In genomic region chr5:67572552-67573155, GRCm38 (mm10) we compare ENCODE assay signal across 25 mouse cellular contexts. TPM values are rescaled to one million over a fixed set of nuclear protein-coding genes. Genes with fewer than 3 reads are reported as not detected.
DNase-seq lines count a peak whose midpoint lies in the region; ATAC-seq and TF ChIP-seq lines count a peak whose summit lies in the region.
"Had no signal": no experiment of that assay in that cellular context is flagged by ENCODE, and none has a peak within 500 bp of the region (broad histone marks: within the 10 kb centered on the region; RNA-seq: fewer than 3 reads in every experiment).

No protein-coding gene starts in this region.

- no peaks in the 10 kb centered on the region for H3K9me3 ChIP-seq in lung, embryonic 16.5 days (ENCODE audit: control insufficient read depth, low read length)
- H3K9me3 ChIP-seq in lung, postnatal 0 days (ENCODE audit: low read length), result no peaks in the 10 kb centered on the region
- H3K9me3 ChIP-seq: embryonic facial prominence, embryonic 13.5 days; heart, embryonic 13.5 days; hindbrain, embryonic 15.5 days; limb, embryonic 10.5 days; liver, embryonic 12.5 days had no signal

- no peaks in the 10 kb centered on the region for H3K36me3 ChIP-seq in kidney, adult 2 months (ENCODE audit: control insufficient read depth, insufficient read depth, low read length)
- H3K36me3 ChIP-seq in lung, embryonic 16.5 days (ENCODE audit: control insufficient read depth, insufficient read depth, low read length), result no peaks in the 10 kb centered on the region
- H3K36me3 ChIP-seq in lung, postnatal 0 days (ENCODE audit: insufficient read depth, low read length), result no peaks in the 10 kb centered on the region
- H3K36me3 ChIP-seq: embryonic facial prominence, embryonic 13.5 days; heart, embryonic 13.5 days; hindbrain, embryonic 15.5 days; limb, embryonic 10.5 days; liver, embryonic 12.5 days had no signal

- 43% methylated on average over 6 of the region's 6 CpGs for WGBS in kidney, adult 2 months
- WGBS in lung, embryonic 16.5 days, result 29% methylated on average over 6 of the region's 6 CpGs
- WGBS in lung, postnatal 0 days, result 24% methylated on average over 6 of the region's 6 CpGs
- 78% methylated on average over 6 of the region's 6 CpGs for WGBS in cerebellum, adult 2 months

- no peaks in the 10 kb centered on the region for H3K4me1 ChIP-seq in kidney, adult 2 months (ENCODE audit: control insufficient read depth, insufficient read depth, low read length)
- peaks cover 19% of the 10 kb centered on the region for H3K4me1 ChIP-seq in lung, embryonic 16.5 days (replicated peaks; ENCODE audit: control insufficient read depth, insufficient read depth, low read length)
- H3K4me1 ChIP-seq in lung, postnatal 0 days (ENCODE audit: insufficient read depth, low read depth, low read length), result no peaks in the 10 kb centered on the region
- no peaks in the 10 kb centered on the region for H3K4me1 ChIP-seq in cerebellum, adult 2 months (ENCODE audit: control insufficient read depth, insufficient read depth, low read length)
- H3K4me1 ChIP-seq: embryonic facial prominence, embryonic 13.5 days; heart, embryonic 13.5 days; hindbrain, embryonic 15.5 days; limb, embryonic 10.5 days; liver, embryonic 12.5 days had no signal

- H3K27ac ChIP-seq in kidney, adult 2 months (ENCODE audit: insufficient read depth, low read depth, low read length), result no peak overlapping the region
- no peak overlapping the region for H3K27ac ChIP-seq in lung, embryonic 16.5 days (ENCODE audit: low read length)
- no peak overlapping the region for H3K27ac ChIP-seq in lung, postnatal 0 days (ENCODE audit: low read length)
- H3K27ac ChIP-seq in cerebellum, adult 2 months (ENCODE audit: insufficient read depth, low read length), result no peak overlapping the region
- H3K27ac ChIP-seq: embryonic facial prominence, embryonic 13.5 days; heart, embryonic 13.5 days; hindbrain, embryonic 15.5 days; left cerebral cortex, adult 2 months; limb, embryonic 10.5 days; liver, embryonic 12.5 days; macrophage had no signal

- H3K4me2 ChIP-seq in lung, embryonic 16.5 days (ENCODE audit: low read depth, low read length), result no peak overlapping the region
- no peak overlapping the region for H3K4me2 ChIP-seq in lung, postnatal 0 days (replicated peaks; ENCODE audit: low read depth, low read length)
- H3K4me2 ChIP-seq: embryonic facial prominence, embryonic 13.5 days; heart, embryonic 13.5 days; hindbrain, embryonic 15.5 days; liver, embryonic 12.5 days; midbrain, embryonic 11.5 days had no signal

- H3K27me3 ChIP-seq in kidney, adult 2 months (replicated peaks; ENCODE audit: control insufficient read depth, insufficient read depth, low read length), result no peaks in the 10 kb centered on the region
- H3K27me3 ChIP-seq in lung, embryonic 16.5 days (ENCODE audit: control insufficient read depth, insufficient read depth, low read depth, low read length), result no peaks in the 10 kb centered on the region
- no peaks in the 10 kb centered on the region for H3K27me3 ChIP-seq in lung, postnatal 0 days (replicated peaks; ENCODE audit: insufficient read depth, low read length)
- H3K27me3 ChIP-seq in cerebellum, adult 2 months (ENCODE audit: control insufficient read depth, insufficient read depth, low read length), result no peaks in the 10 kb centered on the region
- H3K27me3 ChIP-seq: heart, embryonic 13.5 days; hindbrain, embryonic 15.5 days; liver, embryonic 12.5 days had no signal

- peak; percentile 12 for DNase-seq in kidney, adult 2 months
- no peak for DNase-seq in kidney, postnatal 36 days
- no peak for DNase-seq in lung, postnatal 25 days (ENCODE audit: low spot score)
- peak; percentile 51 for DNase-seq in lung, postnatal 0 days (ENCODE audit: low spot score)
- DNase-seq in c-Kit-positive CD71-positive TER-119-positive erythroid progenitor cells, embryonic 14.5 days (ENCODE audit: low spot score), result no peak
- DNase-seq in cerebellum, adult 2 months, result no peak
- DNase-seq: adrenal gland, postnatal 36 days; B cell, adult 2 months; cerebellum, adult 8-10 months; gastrocnemius, postnatal 10 days; heart, adult 18-20 months; heart, postnatal 36 days; layer of hippocampus, adult 9-11 months; thymus, adult 18-20 months; thymus, postnatal 4 days had no signal

- TF ChIP-seq EP300 in lung, postnatal 0 days (IDR thresholded peaks at IDR 0.05), result peak; percentile 37; the same call in 1 of the 2 replicates

- H3K4me3 ChIP-seq in kidney, adult 2 months (ENCODE audit: insufficient read depth, low read depth, low read length), result no peak overlapping the region
- no peak overlapping the region for H3K4me3 ChIP-seq in lung, embryonic 16.5 days (ENCODE audit: low read length)
- no peak overlapping the region for H3K4me3 ChIP-seq in lung, postnatal 0 days (ENCODE audit: low read depth, low read length)
- H3K4me3 ChIP-seq in cerebellum, adult 2 months (replicated peaks; ENCODE audit: insufficient read depth, low read depth, low read length), result no peak overlapping the region
- H3K4me3 ChIP-seq: embryonic facial prominence, embryonic 13.5 days; heart, embryonic 13.5 days; hindbrain, embryonic 15.5 days; left cerebral cortex, adult 2 months; limb, embryonic 10.5 days; liver, embryonic 12.5 days had no signal

- ATAC-seq in lung, embryonic 16.5 days (ENCODE audit: low read depth), result peak; percentile 86
- peak; percentile 76 for ATAC-seq in lung, postnatal 0 days
- ATAC-seq: forebrain, embryonic 14.5 days; liver, embryonic 12.5 days had no signal

- no peak for TF ChIP-seq CTCF in kidney, adult 2 months (conservative IDR thresholded peaks at IDR 0.05; ENCODE audit: insufficient read depth, insufficient read length, low read depth, low read length)
- TF ChIP-seq CTCF in lung, postnatal 0 days (IDR thresholded peaks at IDR 0.05), result no peak
- no peak for TF ChIP-seq CTCF in cerebellum, adult 2 months (IDR thresholded peaks at IDR 0.05; ENCODE audit: borderline replicate concordance, insufficient read depth, low read depth, low read length)

- TF ChIP-seq POLR2A in kidney, adult 2 months (IDR thresholded peaks at IDR 0.05; ENCODE audit: low read depth, low read length), result no peak
- TF ChIP-seq POLR2A in cerebellum, adult 2 months (IDR thresholded peaks at IDR 0.05; ENCODE audit: borderline replicate concordance, insufficient read depth, low read length), result no peak

- no peak overlapping the region for H3K9ac ChIP-seq in lung, embryonic 16.5 days (ENCODE audit: low read length)
- H3K9ac ChIP-seq in lung, postnatal 0 days (replicated peaks; ENCODE audit: low read depth), result no peak overlapping the region
- H3K9ac ChIP-seq: embryonic facial prominence, embryonic 13.5 days; heart, embryonic 13.5 days; hindbrain, embryonic 15.5 days; liver, embryonic 12.5 days had no signal

RNA-seq across cellular contexts. Expression of gene Shisa3, which starts 35.0 kb away (rescaled TPM):
- 11.4 and 12.4 TPM in 2 replicates for polyA plus RNA-seq in kidney, adult 2 months (2012; rRNA removed)
- polyA plus RNA-seq in lung, embryonic 16.5 days (2015; fragmentation: Nextera tagmentation; extraction: Ambion mirVana), result 2.1 and 2.2 TPM in 2 replicates
- polyA plus RNA-seq in lung, postnatal 0 days (2015; fragmentation: Nextera tagmentation; extraction: Ambion mirVana), result 1.9 TPM in 2 replicates
- 0.27 and 0.38 TPM in 2 replicates for polyA plus RNA-seq in cerebellum, adult 2 months (2012; rRNA removed)
- polyA plus RNA-seq: macrophage had no signal

Comparison
In these comparisons a context has a peak if more than half of its experiments do, and no peak if none do; other contexts are left out.
1. DNase-seq: peak in kidney, adult 2 months (single experiment) and lung, postnatal 0 days (single experiment); none in kidney, postnatal 36 days (0 of 2), lung, postnatal 25 days (single experiment), c-Kit-positive CD71-positive TER-119-positive erythroid progenitor cells, embryonic 14.5 days (single experiment) and cerebellum, adult 2 months (0 of 2).